Mouse (Mus musculus) testis, adult 2 months (tissue): ENCODE results near the gene Gfi1b.

ENCODE experiments used
- CTCF ChIP-seq: fragments of 200-500 bp; IDR thresholded peaks from 2 replicates; pipeline ENCODE4 v1.5.1; 2012; ENCODE audit warnings: low read depth, mild to moderate bottlenecking, inconsistent platforms, low read length, moderate library complexity; ENCODE audit not compliant: control insufficient read depth, insufficient read depth, insufficient replicate concordance
- POLR2A ChIP-seq: fragments of 200-500 bp; IDR thresholded peaks from 2 replicates; pipeline ENCODE4 v1.6.1; 2012; ENCODE audit warnings: low read depth, mild to moderate bottlenecking, inconsistent platforms, low read length, moderate library complexity; ENCODE audit not compliant: control insufficient read depth

DNA sequence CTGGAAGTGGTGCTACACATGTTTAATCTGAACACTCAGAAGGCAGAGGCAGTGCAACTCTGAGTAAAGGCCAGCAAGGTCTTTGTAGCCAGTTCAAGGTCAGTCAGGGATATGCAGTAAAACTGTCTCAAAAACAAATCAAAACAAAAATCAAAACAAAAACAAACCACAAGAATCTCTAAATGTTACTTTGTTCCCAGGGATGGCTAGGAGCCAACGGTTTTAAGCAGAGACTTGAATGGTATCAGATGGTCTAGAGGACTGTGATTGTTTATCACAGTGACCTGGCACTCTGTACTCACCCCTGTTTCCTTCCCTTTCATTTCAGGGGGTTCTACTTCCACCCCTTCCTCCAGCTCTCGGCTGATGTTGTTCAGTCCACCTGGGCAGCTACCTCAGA lies 49.7 kb upstream of the Gfi1b start:
- TF ChIP-seq POLR2A, result no peak
- TF ChIP-seq CTCF, result no peak
